ENCODE assay signal across 32 mouse cellular contexts in the genomic region with DNA sequence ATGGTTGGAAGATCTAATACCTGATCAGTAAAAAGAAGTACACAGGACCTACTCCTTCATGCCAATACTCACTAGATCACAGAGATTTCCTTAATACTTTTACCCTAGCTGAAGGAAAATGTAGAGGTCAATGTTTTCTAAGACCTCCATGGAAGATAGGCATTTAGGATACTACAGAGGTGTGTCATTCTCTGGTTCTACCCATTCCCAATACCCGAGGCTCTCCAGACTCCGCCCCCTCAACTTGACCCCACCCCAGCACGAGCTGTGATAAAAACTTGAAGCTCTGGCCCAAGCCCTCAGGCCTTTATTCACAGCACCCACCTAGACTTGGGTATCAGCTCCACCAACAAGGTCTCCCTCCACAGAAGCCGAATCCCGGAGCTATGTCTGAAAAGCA. TPM values are rescaled to one million over a fixed set of nuclear protein-coding genes. Genes with fewer than 3 reads are reported as not detected.
"Had no signal": no experiment of that assay in that cellular context is flagged by ENCODE, and none has a peak within 500 bp of the region (broad histone marks: within the 10 kb centered on the region; RNA-seq: fewer than 3 reads in every experiment).

Tsx (plus strand) TSS at position 301 of the 400 bp plus-strand sequence.

- H3K4me3 ChIP-seq: left cerebral cortex, adult 2 months; limb, embryonic 10.5 days; limb, embryonic 12.5 days; limb, embryonic 13.5 days; limb, embryonic 15.5 days; liver, embryonic 12.5 days; liver, embryonic 13.5 days; liver, embryonic 15.5 days; lung, embryonic 15.5 days; megakaryocyte, embryonic 14.5 days; midbrain, embryonic 10.5 days; midbrain, embryonic 12.5 days; midbrain, embryonic 13.5 days; midbrain, embryonic 15.5 days; myocyte had no signal

- H3K36me3 ChIP-seq: limb, embryonic 10.5 days; limb, embryonic 12.5 days; limb, embryonic 13.5 days; limb, embryonic 15.5 days; liver, embryonic 12.5 days; liver, embryonic 13.5 days; liver, embryonic 15.5 days; lung, embryonic 15.5 days; midbrain, embryonic 10.5 days; midbrain, embryonic 12.5 days; midbrain, embryonic 13.5 days; midbrain, embryonic 15.5 days had no signal

- H3K27ac ChIP-seq: left cerebral cortex, adult 2 months; limb, embryonic 10.5 days; limb, embryonic 12.5 days; limb, embryonic 13.5 days; limb, embryonic 15.5 days; liver, embryonic 12.5 days; liver, embryonic 13.5 days; liver, embryonic 14.5 days; liver, embryonic 15.5 days; lung, embryonic 15.5 days; macrophage; midbrain, embryonic 10.5 days; midbrain, embryonic 12.5 days; midbrain, embryonic 13.5 days; midbrain, embryonic 15.5 days had no signal

- DNase-seq: left cerebral cortex, postnatal 4 days; liver; liver, embryonic 13.5 days; liver, postnatal 0 days; lung, adult 18-20 months; lung, adult 2 months; lung, embryonic 14.5 days; lung, postnatal 10 days; lung, postnatal 14 days; lung, postnatal 36 days; lung, postnatal 4 days; midbrain, embryonic 14.5 days had no signal

- H3K4me1 ChIP-seq: limb, embryonic 10.5 days; limb, embryonic 12.5 days; limb, embryonic 13.5 days; limb, embryonic 15.5 days; liver, embryonic 12.5 days; liver, embryonic 13.5 days; liver, embryonic 15.5 days; lung, embryonic 15.5 days; megakaryocyte, embryonic 14.5 days; midbrain, embryonic 10.5 days; midbrain, embryonic 12.5 days; midbrain, embryonic 13.5 days; midbrain, embryonic 15.5 days had no signal

RNA-seq across cellular contexts. Expression of gene Tsx, which starts in this region (rescaled TPM):
- polyA plus RNA-seq: liver, adult 2 months; liver, embryonic 11.5 days; liver, embryonic 12.5 days; liver, embryonic 13.5 days; liver, embryonic 15.5 days; liver, embryonic 16.5 days; liver, postnatal 0 days; lung, adult 2 months; macrophage; midbrain, embryonic 16.5 days; myocyte had no signal
